Mouse (Mus musculus) midbrain, embryonic 10.5 days (tissue): ENCODE measurements around the gene Olfr554. TPM values are rescaled to one million over a fixed set of nuclear protein-coding genes. Genes with fewer than 3 reads are reported as not detected.

ENCODE experiments used
- DNase-seq: peaks from one replicate; pipeline ENCODE4 v3.0.0-alpha.2; 2017; ENCODE audit warnings: low spot score
- H3K27ac ChIP-seq: fragments of 300-500 bp; sonication (generic); replicated peaks from 2 replicates; pipeline ENCODE4 v1.5.1; 2016; ENCODE audit warnings: mild to moderate bottlenecking
- H3K27me3 ChIP-seq: fragments of 300-500 bp; sonication (generic); 2 replicates; pipeline ENCODE4 v1.6.1; 2016; ENCODE audit warnings: low read depth, mild to moderate bottlenecking; ENCODE audit not compliant: poor library complexity, severe bottlenecking
- H3K36me3 ChIP-seq: fragments of 300-500 bp; sonication (generic); 2 replicates; pipeline ENCODE4 v1.6.1; 2016; ENCODE audit warnings: mild to moderate bottlenecking, moderate library complexity
- H3K4me1 ChIP-seq: fragments of 300-500 bp; sonication (generic); 2 replicates; pipeline ENCODE4 v1.6.1; 2016
- H3K4me3 ChIP-seq: fragments of 300-500 bp; sonication (generic); 2 replicates; pipeline ENCODE4 v1.5.1; 2016; ENCODE audit warnings: mild to moderate bottlenecking, moderate library complexity
- H3K9me3 ChIP-seq: fragments of 300-500 bp; sonication (generic); replicated peaks from 2 replicates; pipeline ENCODE4 v1.6.1; 2016; ENCODE audit warnings: mild to moderate bottlenecking
- WGBS: fragments of 180-500 bp; shearing (Covaris S2); methylation state at CpG from one replicate; pipeline ENCODE4 v1.1.7; 2016; 5-methylcytosine and 5-hydroxymethylcytosine counted together
- polyA plus RNA-seq: library from polyadenylated mRNA; unstranded; fragments of >200 nt; fragmentation: Nextera tagmentation; extraction: Ambion mirVana; gene quantifications from 2 replicates; pipeline ENCODE4 v1.2.1, GENCODE M21; 2016

Gene Olfr554
- polyA plus RNA-seq, 1 experiment from 2014 or later = not detected

- Histone ChIP-seq H3K4me1 (peaks cover 6% of the 10 kb centered on the region; the same call in 1 of the 2 replicates), H3K36me3 (no peaks in the 10 kb centered on the region), H3K4me3 (peak within 1 kb of the TSS; percentile 69), H3K27me3 (no peaks in the 10 kb centered on the region), H3K27ac (peak within 1 kb of the TSS; percentile 89), H3K9me3 (no peaks in the 10 kb centered on the region)
- under 1% methylated on average over 40 of the region's 40 CpGs for WGBS
- peak; percentile 92 for DNase-seq
Measured at GRCm38 (mm10) chr7:102686944-102687501, 48.8 kb downstream of the Olfr554 start, which contains the start of gene Trim68. TSS of gene Trim68 (minus strand) at chr7:102687327.

Other genes with a start within 250 kb of the Olfr554 start
- 274 TPM in 2 replicates for gene Rrm1, start 196.7 kb upstream of the Olfr554 start, polyA plus RNA-seq
- gene Olfr543, start 156.8 kb upstream of the Olfr554 start, polyA plus RNA-seq = 0.35 TPM in 2 replicates
- 0.11 and 0.17 TPM in 2 replicates for gene Olfr544, start 150.1 kb upstream of the Olfr554 start, polyA plus RNA-seq
- 0.05 and 0.11 TPM in 2 replicates for gene Olfr545, start 138.9 kb upstream of the Olfr554 start, polyA plus RNA-seq
- not detected in 2 replicates for gene Olfr547, start 103.7 kb upstream of the Olfr554 start, polyA plus RNA-seq
- not detected in 2 replicates for gene Olfr548-ps1, start 97.5 kb upstream of the Olfr554 start, polyA plus RNA-seq
- not detected in 2 replicates for gene Olfr549, start 88.6 kb upstream of the Olfr554 start, polyA plus RNA-seq
- gene Trim21, start 72.9 kb upstream of the Olfr554 start, polyA plus RNA-seq = 0.15 and 0.52 TPM in 2 replicates
- gene Olfr550, start 67.0 kb upstream of the Olfr554 start, polyA plus RNA-seq = not detected in 2 replicates
- not detected in 2 replicates for gene Olfr551, start 46.5 kb upstream of the Olfr554 start, polyA plus RNA-seq
- not detected in 2 replicates for gene Olfr552, start 40.7 kb upstream of the Olfr554 start, polyA plus RNA-seq
- not detected in 2 replicates for gene Olfr553, start 20.2 kb upstream of the Olfr554 start, polyA plus RNA-seq
- not detected in 2 replicates for gene Olfr555, start 20.4 kb downstream of the Olfr554 start, polyA plus RNA-seq
- not detected in 2 replicates for gene Olfr556, start 26.5 kb downstream of the Olfr554 start, polyA plus RNA-seq
- 10.1 and 11.8 TPM in 2 replicates for gene Trim68, start 48.9 kb downstream of the Olfr554 start, polyA plus RNA-seq
- gene Olfr557, start 57.5 kb downstream of the Olfr554 start, polyA plus RNA-seq = not detected in 2 replicates
- 0.04 TPM in 1 of 2 replicates, not detected in the other for gene Olfr558, start 63.8 kb downstream of the Olfr554 start, polyA plus RNA-seq
- gene Olfr33, start 80.6 kb downstream of the Olfr554 start, polyA plus RNA-seq = not detected in 2 replicates
- gene Olfr559, start 89.1 kb downstream of the Olfr554 start, polyA plus RNA-seq = not detected in 2 replicates
- gene Olfr560, start 120.9 kb downstream of the Olfr554 start, polyA plus RNA-seq = not detected in 2 replicates
- gene Olfr78, start 121.0 kb downstream of the Olfr554 start, polyA plus RNA-seq = not detected in 2 replicates
- not detected in 2 replicates for gene Olfr561, start 132.8 kb downstream of the Olfr554 start, polyA plus RNA-seq
- not detected in 2 replicates for gene Olfr564, start 165.0 kb downstream of the Olfr554 start, polyA plus RNA-seq
- gene Olfr566, start 220.3 kb downstream of the Olfr554 start, polyA plus RNA-seq = not detected in 2 replicates
- gene Olfr568, start 238.7 kb downstream of the Olfr554 start, polyA plus RNA-seq = not detected in 2 replicates